In genomic region chr1:180808831-180809230, GRCm38 (mm10) we compare ENCODE assay signal across 15 mouse cellular contexts. TPM values are rescaled to one million over a fixed set of nuclear protein-coding genes. Genes with fewer than 3 reads are reported as not detected.
A peak's percentile ranks its signal among the peaks of the same experiment; 100 is the strongest.
DNase-seq lines count a peak whose midpoint lies in the region; ATAC-seq lines count a peak whose summit lies in the region.
"Had no signal": no experiment of that assay in that cellular context is flagged by ENCODE, and none has a peak within 500 bp of the region (broad histone marks: within the 10 kb centered on the region; RNA-seq: fewer than 3 reads in every experiment).

No protein-coding gene starts in this region.

- peak overlapping the region; percentile 21; the same call in 1 of the 2 replicates for H3K4me2 ChIP-seq in hindbrain, embryonic 14.5 days (replicated peaks)
- H3K4me2 ChIP-seq in neural tube, embryonic 14.5 days (ENCODE audit: low read depth, low read length): peak overlapping the region; percentile 32; the same call in 1 of the 2 replicates
- H3K4me2 ChIP-seq in neural tube, embryonic 15.5 days: no peak overlapping the region

- H3K9ac ChIP-seq in hindbrain, embryonic 14.5 days: no peak overlapping the region
- no peak overlapping the region for H3K9ac ChIP-seq in neural tube, embryonic 14.5 days (replicated peaks; ENCODE audit: low read depth, low read length)
- no peak overlapping the region for H3K9ac ChIP-seq in neural tube, embryonic 15.5 days (replicated peaks)

- no peaks in the 10 kb centered on the region for H3K27me3 ChIP-seq in hindbrain, embryonic 14.5 days (ENCODE audit: control insufficient read depth, insufficient read depth, low read length)
- no peaks in the 10 kb centered on the region for H3K27me3 ChIP-seq in hindbrain, embryonic 10.5 days (ENCODE audit: insufficient read depth, poor library complexity, severe bottlenecking)
- H3K27me3 ChIP-seq in neural tube, embryonic 14.5 days (ENCODE audit: control insufficient read depth, insufficient read depth, low read length): no peaks in the 10 kb centered on the region
- no peaks in the 10 kb centered on the region for H3K27me3 ChIP-seq in neural tube, embryonic 15.5 days (replicated peaks)

- no peak overlapping the region for H3K27ac ChIP-seq in hindbrain, embryonic 14.5 days
- H3K27ac ChIP-seq in hindbrain, embryonic 10.5 days: no peak overlapping the region
- no peak overlapping the region for H3K27ac ChIP-seq in neural tube, embryonic 14.5 days (ENCODE audit: low read depth, low read length)
- no peak overlapping the region for H3K27ac ChIP-seq in neural tube, embryonic 15.5 days (replicated peaks)

- ATAC-seq in hindbrain, embryonic 14.5 days (ENCODE audit: low FRiP score): no peak
- no peak for ATAC-seq in neural tube, embryonic 14.5 days (ENCODE audit: low read depth)
- no peak for ATAC-seq in neural tube, embryonic 15.5 days (ENCODE audit: low FRiP score)
- ATAC-seq in monocyte, adult 5-6 weeks (replicated peaks; ENCODE audit: insufficient number of reproducible peaks, low FRiP score, low TSS enrichment, poor library complexity, severe bottlenecking): no peak

- no peak overlapping the region for H3K4me3 ChIP-seq in hindbrain, embryonic 14.5 days (replicated peaks; ENCODE audit: low read length)
- no peak overlapping the region for H3K4me3 ChIP-seq in hindbrain, embryonic 10.5 days
- H3K4me3 ChIP-seq in neural tube, embryonic 14.5 days (ENCODE audit: low read depth, low read length): 0 out of 2 replicates have a peak overlapping the region, but pooled peaks have one; percentile 2
- no peak overlapping the region for H3K4me3 ChIP-seq in neural tube, embryonic 15.5 days (replicated peaks)

- peaks cover 34% of the 10 kb centered on the region for H3K4me1 ChIP-seq in hindbrain, embryonic 14.5 days (replicated peaks; ENCODE audit: control insufficient read depth, insufficient read depth, low read length)
- peaks cover 31% of the 10 kb centered on the region for H3K4me1 ChIP-seq in hindbrain, embryonic 10.5 days (replicated peaks)
- H3K4me1 ChIP-seq in neural tube, embryonic 14.5 days (ENCODE audit: control insufficient read depth, insufficient read depth, low read length): peaks cover 15% of the 10 kb centered on the region
- H3K4me1 ChIP-seq in neural tube, embryonic 15.5 days: peaks cover 41% of the 10 kb centered on the region

- H3K36me3 ChIP-seq in hindbrain, embryonic 14.5 days (replicated peaks; ENCODE audit: control insufficient read depth, insufficient read depth): peaks cover 71% of the 10 kb centered on the region
- peaks cover 73% of the 10 kb centered on the region for H3K36me3 ChIP-seq in hindbrain, embryonic 10.5 days
- H3K36me3 ChIP-seq in neural tube, embryonic 14.5 days (ENCODE audit: control insufficient read depth, insufficient read depth, low read length): peaks cover 60% of the 10 kb centered on the region
- peaks cover 62% of the 10 kb centered on the region for H3K36me3 ChIP-seq in neural tube, embryonic 15.5 days

- DNase-seq in cerebellum, postnatal 36 days: peak; percentile 16 to 24
- no peak for DNase-seq in cerebellum, adult 9-11 months
- DNase-seq in hindbrain, embryonic 14.5 days (ENCODE audit: low spot score): no peak
- DNase-seq in hindbrain, embryonic 10.5 days (ENCODE audit: low spot score): no peak
- DNase-seq in kidney, postnatal 4 days: no peak
- DNase-seq: adrenal gland, adult 8-10 months; heart, adult 18-20 months; kidney, adult 8-10 months; left cerebral cortex, postnatal 4 days; lung, postnatal 4 days; right cerebral cortex, postnatal 14 days; thymus, postnatal 14 days had no signal

- 81% methylated on average over 5 of the region's 5 CpGs for WGBS in hindbrain, embryonic 14.5 days
- WGBS in hindbrain, embryonic 10.5 days: 89% methylated on average over 5 of the region's 5 CpGs
- 77% methylated on average over 5 of the region's 5 CpGs for WGBS in neural tube, embryonic 14.5 days
- 77% methylated on average over 5 of the region's 5 CpGs for WGBS in neural tube, embryonic 15.5 days

- H3K9me3 ChIP-seq in hindbrain, embryonic 14.5 days (ENCODE audit: control insufficient read depth, low read length): no peaks in the 10 kb centered on the region
- H3K9me3 ChIP-seq in hindbrain, embryonic 10.5 days: no peaks in the 10 kb centered on the region
- H3K9me3 ChIP-seq in neural tube, embryonic 14.5 days (ENCODE audit: control insufficient read depth, low read length): no peaks in the 10 kb centered on the region
- H3K9me3 ChIP-seq in neural tube, embryonic 15.5 days (replicated peaks): no peaks in the 10 kb centered on the region

RNA-seq across cellular contexts. Expression of gene H3f3a, which starts 4.9 kb away (rescaled TPM):
- polyA plus RNA-seq in hindbrain, embryonic 14.5 days (2014; fragmentation: Nextera tagmentation; extraction: Ambion mirVana): 2,816 and 2,951 TPM in 2 replicates
- polyA plus RNA-seq in hindbrain, embryonic 10.5 days (2016; fragmentation: Nextera tagmentation; extraction: Ambion mirVana): 2,706 and 3,181 TPM in 2 replicates
- polyA plus RNA-seq in neural tube, embryonic 14.5 days (2014; fragmentation: Nextera tagmentation; extraction: Ambion mirVana): 3,180 and 3,430 TPM in 2 replicates
- polyA plus RNA-seq in neural tube, embryonic 15.5 days (2015; fragmentation: Nextera tagmentation; extraction: Ambion mirVana): 2,562 and 2,745 TPM in 2 replicates
- total RNA-seq in monocyte, adult 5-6 weeks (2017): 1,440 to 2,544 TPM (median 2,182 TPM) in 3 replicates

RNA-seq across cellular contexts. Expression of gene Sde2, which starts 42.1 kb away (rescaled TPM):
- 26.9 and 28.2 TPM in 2 replicates for polyA plus RNA-seq in hindbrain, embryonic 14.5 days (2014; fragmentation: Nextera tagmentation; extraction: Ambion mirVana)
- 33.8 and 40.1 TPM in 2 replicates for polyA plus RNA-seq in hindbrain, embryonic 10.5 days (2016; fragmentation: Nextera tagmentation; extraction: Ambion mirVana)
- polyA plus RNA-seq in neural tube, embryonic 14.5 days (2014; fragmentation: Nextera tagmentation; extraction: Ambion mirVana): 29.0 and 32.4 TPM in 2 replicates
- 28.0 and 30.8 TPM in 2 replicates for polyA plus RNA-seq in neural tube, embryonic 15.5 days (2015; fragmentation: Nextera tagmentation; extraction: Ambion mirVana)
- 45.3 to 50.4 TPM (median 49.6 TPM) in 3 replicates for total RNA-seq in monocyte, adult 5-6 weeks (2017)

Comparison
In these comparisons a context has a peak if more than half of its experiments do, and no peak if none do; other contexts are left out.
1. DNase-seq: peak in cerebellum, postnatal 36 days (2 of 2); none in cerebellum, adult 9-11 months (single experiment), hindbrain, embryonic 14.5 days (single experiment), hindbrain, embryonic 10.5 days (single experiment) and kidney, postnatal 4 days (0 of 2).